Mouse (Mus musculus) heart, postnatal 0 days (tissue): Measurements from ENCODE around the gene Mon2.

Source experiments
- CTCF ChIP-seq: IDR thresholded peaks from 2 replicates; pipeline ENCODE4 v1.5.1; 2016; ENCODE audit warnings: antibody characterized with exemption, control low read depth, low read depth
- EP300 ChIP-seq: IDR thresholded peaks from 2 replicates; pipeline ENCODE4 v1.6.1; 2016; ENCODE audit warnings: antibody characterized with exemption, low read depth

GRCm38 (mm10) chr10:122989916-122990315 is 86.4 kb downstream of the Mon2 start:
- no peak for TF ChIP-seq CTCF
- TF ChIP-seq EP300, result no peak
